Mouse (Mus musculus) cortical plate, adult 2 months (tissue): Measurements from ENCODE around the gene Itpr1. TPM values are rescaled to one million over a fixed set of nuclear protein-coding genes. Genes with fewer than 3 reads are reported as not detected.

Experiments used
- H3K27ac ChIP-seq: fragments of 200-500 bp; 2 replicates; pipeline ENCODE4 v1.5.1; 2012; ENCODE audit warnings: low read length, control low read depth, inconsistent platforms; ENCODE audit not compliant: insufficient read depth
- H3K4me1 ChIP-seq: fragments of 200-500 bp; 2 replicates; pipeline ENCODE4 v1.6.1; 2011; ENCODE audit warnings: low read length; ENCODE audit not compliant: control insufficient read depth, insufficient read depth
- H3K4me3 ChIP-seq: fragments of 200-500 bp; 2 replicates; pipeline ENCODE4 v1.5.1; 2011; ENCODE audit warnings: mild to moderate bottlenecking, low read length, control low read depth; ENCODE audit not compliant: insufficient read depth
- CTCF ChIP-seq: fragments of 200-500 bp; IDR thresholded peaks from 2 replicates; pipeline ENCODE4 v1.5.1; 2011; ENCODE audit warnings: mild to moderate bottlenecking, control low read depth, low read length; ENCODE audit not compliant: insufficient read depth; ENCODE audit errors: extremely low read depth
- POLR2A ChIP-seq: fragments of 200-500 bp; IDR thresholded peaks from 2 replicates; pipeline ENCODE4 v1.6.1; 2011; ENCODE audit warnings: mild to moderate bottlenecking, low read length, control low read depth; ENCODE audit not compliant: insufficient read depth; ENCODE audit errors: extremely low read depth
- polyA plus RNA-seq: library from polyadenylated mRNA; depleted of rRNA; stranded (reverse); fragments of >200 nt; gene quantifications from 2 replicates; pipeline ENCODE4 v1.2.3, GENCODE M21; 2012

Gene Itpr1
- polyA plus RNA-seq, 1 experiment: 152 TPM

GRCm38 (mm10) chr6:108325948-108326411 lies 113.1 kb downstream of the Itpr1 start:
- no peak overlapping the region for H3K4me3 ChIP-seq
- H3K4me1 ChIP-seq: peaks cover 17% of the 10 kb centered on the region
- H3K27ac ChIP-seq: peak overlapping the region; percentile 85
- TF ChIP-seq CTCF (no peak), POLR2A (no peak)

- TF ChIP-seq POLR2A (no peak), CTCF (no peak)
- Histone ChIP-seq H3K4me1 (peaks cover 14% of the 10 kb centered on the region), H3K27ac (peak overlapping the region; percentile 85), H3K4me3 (no peak overlapping the region)
Measured at GRCm38 (mm10) chr6:108326751-108327161, 113.9 kb downstream of the Itpr1 start.

GRCm38 (mm10) chr6:108327561-108327960 lies 114.7 kb downstream of the Itpr1 start:
- no peak overlapping the region for H3K4me3 ChIP-seq
- TF ChIP-seq POLR2A (no peak), CTCF (no peak)
- H3K4me1 ChIP-seq: peaks cover 16% of the 10 kb centered on the region
- H3K27ac ChIP-seq: no peak overlapping the region

- no peak overlapping the region for H3K4me3 ChIP-seq
- 0 out of 2 replicates have a peak overlapping the region, but pooled peaks have one; percentile 43 for H3K27ac ChIP-seq
- TF ChIP-seq CTCF (no peak), POLR2A (no peak)
- H3K4me1 ChIP-seq: peaks cover 19% of the 10 kb centered on the region
Measured at GRCm38 (mm10) chr6:108328296-108328695, 115.4 kb downstream of the Itpr1 start.

GRCm38 (mm10) chr6:108330461-108330860 lies 117.6 kb downstream of the Itpr1 start:
- Histone ChIP-seq H3K4me1 (peaks cover 31% of the 10 kb centered on the region), H3K27ac (0 out of 2 replicates have a peak overlapping the region, but pooled peaks have one; percentile 0), H3K4me3 (no peak overlapping the region)
- no peak for TF ChIP-seq POLR2A

GRCm38 (mm10) chr6:108331268-108331667 lies 118.4 kb downstream of the Itpr1 start:
- H3K27ac ChIP-seq: peak overlapping the region; percentile 48; the same call in 1 of the 2 replicates
- H3K4me3 ChIP-seq: no peak overlapping the region
- H3K4me1 ChIP-seq: peaks cover 29% of the 10 kb centered on the region
- TF ChIP-seq POLR2A (no peak), CTCF (no peak)

- Histone ChIP-seq H3K27ac (peak overlapping the region; percentile 75; the same call in 1 of the 2 replicates), H3K4me3 (no peak overlapping the region), H3K4me1 (peaks cover 28% of the 10 kb centered on the region)
- TF ChIP-seq CTCF (no peak), POLR2A (no peak)
Measured at GRCm38 (mm10) chr6:108334059-108334458, 121.2 kb downstream of the Itpr1 start.

- H3K4me3 ChIP-seq: no peak overlapping the region
- no peak overlapping the region for H3K27ac ChIP-seq
- H3K4me1 ChIP-seq: peaks cover 24% of the 10 kb centered on the region
- no peak for TF ChIP-seq POLR2A
- no peak for TF ChIP-seq CTCF
Measured at GRCm38 (mm10) chr6:108335202-108335823, 122.4 kb downstream of the Itpr1 start.

GRCm38 (mm10) chr6:108336506-108336905 lies 123.6 kb downstream of the Itpr1 start:
- TF ChIP-seq POLR2A (no peak), CTCF (no peak)

GRCm38 (mm10) chr6:108337289-108337688 lies 124.4 kb downstream of the Itpr1 start:
- TF ChIP-seq POLR2A (no peak), CTCF (no peak)
- H3K27ac ChIP-seq: no peak overlapping the region
- no peak overlapping the region for H3K4me3 ChIP-seq
- H3K4me1 ChIP-seq: peaks cover 20% of the 10 kb centered on the region

More at GRCm38 (mm10) chr6:108336506-108336905, 123.6 kb downstream of the Itpr1 start:
- H3K27ac ChIP-seq: no peak overlapping the region
- H3K4me3 ChIP-seq: no peak overlapping the region
- peaks cover 22% of the 10 kb centered on the region for H3K4me1 ChIP-seq
